Mouse (Mus musculus) cortical plate, adult 2 months (tissue): Measurements from ENCODE around the gene Nod2.

Source experiments
- CTCF ChIP-seq: fragments of 200-500 bp; IDR thresholded peaks from 2 replicates; pipeline ENCODE4 v1.5.1; 2011; ENCODE audit warnings: mild to moderate bottlenecking, control low read depth, low read length; ENCODE audit not compliant: insufficient read depth; ENCODE audit errors: extremely low read depth
- POLR2A ChIP-seq: fragments of 200-500 bp; IDR thresholded peaks from 2 replicates; pipeline ENCODE4 v1.6.1; 2011; ENCODE audit warnings: mild to moderate bottlenecking, low read length, control low read depth; ENCODE audit not compliant: insufficient read depth; ENCODE audit errors: extremely low read depth

- TF ChIP-seq POLR2A (0 out of 2 replicates have a peak, but pooled peaks have one; percentile 15), CTCF (no peak)
Observed at GRCm38 (mm10) chr8:88696721-88697641, 49.9 kb downstream of the Nod2 start, which contains the start of gene Cyld.
